Mouse (Mus musculus): ENCODE data around the gene Abcc4. TPM values are rescaled to one million over a fixed set of nuclear protein-coding genes. Genes with fewer than 3 reads are reported as not detected.

Abcc4 gene
- total and polyA plus RNA-seq, 3 experiments: 10.5 to 25.2 (median 16.2) TPM

GRCm38 (mm10) chr14:118706962-118707361 is 943 bp upstream of the Abcc4 start:
- DNase-seq (ENCODE audit: low spot score): no peak
- TF ChIP-seq CTCF (IDR thresholded peaks at IDR 0.05; ENCODE audit: low read depth, low read length): no peak
- no peak for TF ChIP-seq POLR2AphosphoS5 (IDR thresholded peaks at IDR 0.05; ENCODE audit: insufficient replicate concordance, low read depth, low read length)
- no peak for TF ChIP-seq GATA1 (IDR thresholded peaks at IDR 0.05; ENCODE audit: borderline replicate concordance, low read length)
- no peak for TF ChIP-seq TAL1 (conservative IDR thresholded peaks at IDR 0.05; ENCODE audit: low read depth, low read length)
- no peak for TF ChIP-seq GATA2 (IDR thresholded peaks at IDR 0.05; ENCODE audit: borderline replicate concordance, low read depth, low read length)
- peaks cover 25% of the 10 kb centered on the region for H3K36me3 ChIP-seq (replicated peaks)
- ATAC-seq (ENCODE audit: extremely low read depth, insufficient number of reproducible peaks, low FRiP score, poor library complexity, severe bottlenecking): no peak
- H3K27me3 ChIP-seq (ENCODE audit: insufficient read depth, low read length): no peaks in the 10 kb centered on the region
- H3K4me1 ChIP-seq (ENCODE audit: insufficient read depth, low read depth, low read length): peaks cover 62% of the 10 kb centered on the region
- no peaks in the 10 kb centered on the region for H3K9me3 ChIP-seq (replicated peaks)
- peak overlapping the region; percentile 84; the same call in 1 of the 2 replicates for H3K4me3 ChIP-seq (ENCODE audit: low read depth, low read length)

GRCm38 (mm10) chr14:118705465-118705807 is 583 bp downstream of the Abcc4 start:
- ATAC-seq (ENCODE audit: extremely low read depth, insufficient number of reproducible peaks, low FRiP score, poor library complexity, severe bottlenecking) (no peak), DNase-seq (ENCODE audit: low spot score) (peak; percentile 66)
- no peaks in the 10 kb centered on the region for H3K27me3 ChIP-seq (ENCODE audit: insufficient read depth, low read length)
- H3K36me3 ChIP-seq (replicated peaks): peaks cover 39% of the 10 kb centered on the region
- no peaks in the 10 kb centered on the region for H3K9me3 ChIP-seq (replicated peaks)
- H3K4me3 ChIP-seq (ENCODE audit: low read depth, low read length): peak overlapping the region; percentile 84
- H3K4me1 ChIP-seq (ENCODE audit: insufficient read depth, low read depth, low read length): peaks cover 72% of the 10 kb centered on the region
- TF ChIP-seq GATA1 (IDR thresholded peaks at IDR 0.05; ENCODE audit: borderline replicate concordance, low read length): no peak
- TF ChIP-seq TAL1 (conservative IDR thresholded peaks at IDR 0.05; ENCODE audit: low read depth, low read length): no peak
- no peak for TF ChIP-seq POLR2AphosphoS5 (IDR thresholded peaks at IDR 0.05; ENCODE audit: insufficient replicate concordance, low read depth, low read length)
- no peak for TF ChIP-seq GATA2 (IDR thresholded peaks at IDR 0.05; ENCODE audit: borderline replicate concordance, low read depth, low read length)
- no peak for TF ChIP-seq CTCF (IDR thresholded peaks at IDR 0.05; ENCODE audit: low read depth, low read length)

GRCm38 (mm10) chr14:118703363-118703762 is 2.7 kb downstream of the Abcc4 start:
- TF ChIP-seq GATA2 (IDR thresholded peaks at IDR 0.05; ENCODE audit: borderline replicate concordance, low read depth, low read length) (no peak), TAL1 (conservative IDR thresholded peaks at IDR 0.05; ENCODE audit: low read depth, low read length) (no peak), POLR2AphosphoS5 (IDR thresholded peaks at IDR 0.05; ENCODE audit: insufficient replicate concordance, low read depth, low read length) (no peak)
- Histone ChIP-seq H3K4me3 (ENCODE audit: low read depth, low read length) (no peak overlapping the region), H3K4me1 (ENCODE audit: insufficient read depth, low read depth, low read length) (peaks cover 79% of the 10 kb centered on the region), H3K9me3 (replicated peaks) (no peaks in the 10 kb centered on the region), H3K27me3 (ENCODE audit: insufficient read depth, low read length) (no peaks in the 10 kb centered on the region), H3K36me3 (replicated peaks) (peaks cover 60% of the 10 kb centered on the region)
- DNase-seq (ENCODE audit: low spot score): no peak
- ATAC-seq (ENCODE audit: extremely low read depth, insufficient number of reproducible peaks, low FRiP score, poor library complexity, severe bottlenecking): no peak

GRCm38 (mm10) chr14:118701991-118702608 is 3.9 kb downstream of the Abcc4 start:
- ATAC-seq (ENCODE audit: extremely low read depth, insufficient number of reproducible peaks, low FRiP score, poor library complexity, severe bottlenecking) (no peak), DNase-seq (ENCODE audit: low spot score) (no peak)
- TF ChIP-seq GATA2 (IDR thresholded peaks at IDR 0.05; ENCODE audit: borderline replicate concordance, low read depth, low read length) (no peak), GATA1 (IDR thresholded peaks at IDR 0.05; ENCODE audit: borderline replicate concordance, low read length) (no peak), TAL1 (conservative IDR thresholded peaks at IDR 0.05; ENCODE audit: low read depth, low read length) (no peak), CTCF (IDR thresholded peaks at IDR 0.05; ENCODE audit: low read depth, low read length) (no peak), POLR2AphosphoS5 (IDR thresholded peaks at IDR 0.05; ENCODE audit: insufficient replicate concordance, low read depth, low read length) (no peak)
- Histone ChIP-seq H3K27me3 (ENCODE audit: insufficient read depth, low read length) (no peaks in the 10 kb centered on the region), H3K36me3 (replicated peaks) (peaks cover 71% of the 10 kb centered on the region), H3K4me1 (ENCODE audit: insufficient read depth, low read depth, low read length) (peaks cover 77% of the 10 kb centered on the region), H3K4me3 (ENCODE audit: low read depth, low read length) (no peak overlapping the region), H3K9me3 (replicated peaks) (no peaks in the 10 kb centered on the region)

- Histone ChIP-seq H3K4me3 (ENCODE audit: low read depth, low read length) (no peak overlapping the region), H3K27me3 (ENCODE audit: insufficient read depth, low read length) (no peaks in the 10 kb centered on the region), H3K9me3 (replicated peaks) (no peaks in the 10 kb centered on the region), H3K36me3 (replicated peaks) (peaks cover 86% of the 10 kb centered on the region), H3K4me1 (ENCODE audit: insufficient read depth, low read depth, low read length) (peaks cover 70% of the 10 kb centered on the region)
- TF ChIP-seq TAL1 (conservative IDR thresholded peaks at IDR 0.05; ENCODE audit: low read depth, low read length): no peak
- no peak for TF ChIP-seq POLR2AphosphoS5 (IDR thresholded peaks at IDR 0.05; ENCODE audit: insufficient replicate concordance, low read depth, low read length)
- TF ChIP-seq GATA2 (IDR thresholded peaks at IDR 0.05; ENCODE audit: borderline replicate concordance, low read depth, low read length): no peak
- no peak for TF ChIP-seq GATA1 (IDR thresholded peaks at IDR 0.05; ENCODE audit: borderline replicate concordance, low read length)
- TF ChIP-seq CTCF (IDR thresholded peaks at IDR 0.05; ENCODE audit: low read depth, low read length): no peak
- ATAC-seq (ENCODE audit: extremely low read depth, insufficient number of reproducible peaks, low FRiP score, poor library complexity, severe bottlenecking): no peak
- no peak for DNase-seq (ENCODE audit: low spot score)
These were observed 5.4 kb downstream of the Abcc4 start for GRCm38 (mm10) chr14:118700576-118700975.

GRCm38 (mm10) chr14:118699963-118700362 is 6.1 kb downstream of the Abcc4 start:
- H3K4me3 ChIP-seq (ENCODE audit: low read depth, low read length): no peak overlapping the region
- ATAC-seq (ENCODE audit: extremely low read depth, insufficient number of reproducible peaks, low FRiP score, poor library complexity, severe bottlenecking): no peak
- H3K36me3 ChIP-seq (replicated peaks): peaks cover 92% of the 10 kb centered on the region
- H3K4me1 ChIP-seq (ENCODE audit: insufficient read depth, low read depth, low read length): peaks cover 65% of the 10 kb centered on the region
- TF ChIP-seq CTCF (IDR thresholded peaks at IDR 0.05; ENCODE audit: low read depth, low read length): no peak
- TF ChIP-seq GATA1 (IDR thresholded peaks at IDR 0.05; ENCODE audit: borderline replicate concordance, low read length): no peak
- no peak for TF ChIP-seq GATA2 (IDR thresholded peaks at IDR 0.05; ENCODE audit: borderline replicate concordance, low read depth, low read length)
- TF ChIP-seq POLR2AphosphoS5 (IDR thresholded peaks at IDR 0.05; ENCODE audit: insufficient replicate concordance, low read depth, low read length): no peak
- no peak for TF ChIP-seq TAL1 (conservative IDR thresholded peaks at IDR 0.05; ENCODE audit: low read depth, low read length)
- H3K27me3 ChIP-seq (ENCODE audit: insufficient read depth, low read length): no peaks in the 10 kb centered on the region
- no peak for DNase-seq (ENCODE audit: low spot score)
- no peaks in the 10 kb centered on the region for H3K9me3 ChIP-seq (replicated peaks)
